Mouse (Mus musculus) embryonic facial prominence, embryonic 15.5 days (tissue): ENCODE results near the gene Gm20388. TPM values are rescaled to one million over a fixed set of nuclear protein-coding genes. Genes with fewer than 3 reads are reported as not detected.
A peak's percentile ranks its signal among the peaks of the same experiment; 100 is the strongest.
"Not testable (repeated sequence)": the region's sequence is repeated elsewhere in the genome, so short reads cannot be mapped to it uniquely, and the experiment has no call there.

Experiments used
- ATAC-seq: fragments of 200-750 bp; cut with Nextera tagmentation; 2 replicates; pipeline ENCODE4 v1.8.0; 2017; ENCODE audit warnings: low read depth, moderate TSS enrichment; ENCODE audit not compliant: insufficient number of reproducible peaks, low FRiP score, low TSS enrichment
- H3K27ac ChIP-seq: fragments of 300-500 bp; sonication (generic); replicated peaks from 2 replicates; pipeline ENCODE4 v1.5.1; 2015; ENCODE audit warnings: mild to moderate bottlenecking, inconsistent platforms
- H3K27me3 ChIP-seq: fragments of 300-500 bp; sonication (generic); 2 replicates; pipeline ENCODE4 v1.6.1; 2015; ENCODE audit warnings: inconsistent platforms
- H3K36me3 ChIP-seq: fragments of 300-500 bp; sonication (generic); 2 replicates; pipeline ENCODE4 v1.6.1; 2015; ENCODE audit warnings: mild to moderate bottlenecking, inconsistent platforms
- H3K4me1 ChIP-seq: fragments of 300-500 bp; sonication (generic); 2 replicates; pipeline ENCODE4 v1.6.1; 2015; ENCODE audit warnings: inconsistent platforms
- H3K4me2 ChIP-seq: fragments of 300-500 bp; sonication (generic); replicated peaks from 2 replicates; pipeline ENCODE4 v1.6.1; 2015; ENCODE audit warnings: mild to moderate bottlenecking, inconsistent platforms
- H3K4me3 ChIP-seq: fragments of 300-500 bp; sonication (generic); replicated peaks from 2 replicates; pipeline ENCODE4 v1.5.1; 2015; ENCODE audit warnings: mild to moderate bottlenecking, inconsistent platforms
- H3K9ac ChIP-seq: fragments of 300-500 bp; sonication (generic); 2 replicates; pipeline ENCODE4 v1.6.1; 2015; ENCODE audit warnings: inconsistent platforms
- H3K9me3 ChIP-seq: fragments of 300-500 bp; sonication (generic); replicated peaks from 2 replicates; pipeline ENCODE4 v1.6.1; 2016; ENCODE audit warnings: inconsistent platforms
- WGBS: fragments of 180-500 bp; shearing (Covaris S2); methylation state at CpG from one replicate; pipeline ENCODE4 v1.1.7; 2015; 5-methylcytosine and 5-hydroxymethylcytosine counted together
- polyA plus RNA-seq: library from polyadenylated mRNA; unstranded; fragments of >200 nt; fragmentation: Nextera tagmentation; extraction: Ambion mirVana; gene quantifications from 2 replicates; pipeline ENCODE4 v1.2.1, GENCODE M21; 2015

The Gm20388 gene
- polyA plus RNA-seq, 1 experiment from 2014 or later: 8.0 TPM

- no peaks in the 10 kb centered on the region for H3K36me3 ChIP-seq
- H3K27ac ChIP-seq: no peak overlapping the region
- peaks cover 26% of the 10 kb centered on the region for H3K4me1 ChIP-seq
- H3K27me3 ChIP-seq: no peaks in the 10 kb centered on the region
- H3K9ac ChIP-seq: no peak overlapping the region
- H3K4me2 ChIP-seq: no peak overlapping the region
- no peaks in the 10 kb centered on the region for H3K9me3 ChIP-seq
- H3K4me3 ChIP-seq: no peak overlapping the region
- ATAC-seq: no peak
- 61% methylated on average over 7 of the region's 7 CpGs for WGBS
Observed at GRCm38 (mm10) chr8:124169749-124170148, 4259.1 kb downstream of the Gm20388 start.

GRCm38 (mm10) chr8:124170671-124171070 lies 4260.0 kb downstream of the Gm20388 start:
- ATAC-seq: no peak
- H3K4me2 ChIP-seq: no peak overlapping the region
- no peak overlapping the region for H3K9ac ChIP-seq
- H3K4me1 ChIP-seq: peaks cover 26% of the 10 kb centered on the region
- H3K36me3 ChIP-seq: no peaks in the 10 kb centered on the region
- H3K4me3 ChIP-seq: no peak overlapping the region
- H3K27ac ChIP-seq: no peak overlapping the region
- H3K9me3 ChIP-seq: no peaks in the 10 kb centered on the region
- 76% methylated on average over 7 of the region's 7 CpGs for WGBS
- H3K27me3 ChIP-seq: no peaks in the 10 kb centered on the region

GRCm38 (mm10) chr8:124171557-124172528 lies 4261.2 kb downstream of the Gm20388 start:
- Histone ChIP-seq H3K27me3 (no peaks in the 10 kb centered on the region), H3K4me1 (peaks cover 26% of the 10 kb centered on the region), H3K9ac (no peak overlapping the region), H3K9me3 (no peaks in the 10 kb centered on the region), H3K27ac (peak overlapping the region; percentile 44), H3K36me3 (no peaks in the 10 kb centered on the region), H3K4me2 (0 out of 2 replicates have a peak overlapping the region, but pooled peaks have one; percentile 10), H3K4me3 (no peak overlapping the region)
- WGBS: 39% methylated on average over 17 of the region's 17 CpGs
- 0 out of 2 replicates have a peak, but pooled peaks have one; percentile 53 for ATAC-seq

GRCm38 (mm10) chr8:124173688-124174087 lies 4263.0 kb downstream of the Gm20388 start:
- H3K27ac ChIP-seq: no peak overlapping the region
- WGBS: 67% methylated on average over 4 of the region's 4 CpGs
- no peak for ATAC-seq

GRCm38 (mm10) chr8:124176133-124176532 lies 4265.5 kb downstream of the Gm20388 start:
- no peak overlapping the region for H3K9ac ChIP-seq
- no peaks in the 10 kb centered on the region for H3K36me3 ChIP-seq
- no peak overlapping the region for H3K4me3 ChIP-seq
- H3K27me3 ChIP-seq: no peaks in the 10 kb centered on the region
- 63% methylated on average over 6 of the region's 6 CpGs for WGBS
- peaks cover 26% of the 10 kb centered on the region for H3K4me1 ChIP-seq
- no peak overlapping the region for H3K27ac ChIP-seq
- no peaks in the 10 kb centered on the region for H3K9me3 ChIP-seq
- no peak overlapping the region for H3K4me2 ChIP-seq
- no peak for ATAC-seq

More at GRCm38 (mm10) chr8:124173688-124174087, 4263.0 kb downstream of the Gm20388 start:
- Histone ChIP-seq H3K27me3 (no peaks in the 10 kb centered on the region), H3K9ac (no peak overlapping the region), H3K4me1 (peaks cover 26% of the 10 kb centered on the region), H3K36me3 (no peaks in the 10 kb centered on the region), H3K4me2 (no peak overlapping the region), H3K4me3 (no peak overlapping the region), H3K9me3 (no peaks in the 10 kb centered on the region)

GRCm38 (mm10) chr8:124177092-124177491 lies 4266.5 kb downstream of the Gm20388 start:
- not testable (repeated sequence) for H3K4me2 ChIP-seq, H3K9me3 ChIP-seq, H3K27me3 ChIP-seq, H3K4me3 ChIP-seq, H3K36me3 ChIP-seq, H3K27ac ChIP-seq, H3K9ac ChIP-seq, ATAC-seq
- peaks cover 22% of the 10 kb centered on the region for H3K4me1 ChIP-seq
- 76% methylated on average over 1 of the region's 1 CpGs for WGBS

GRCm38 (mm10) chr8:124180681-124181445 lies 4270.2 kb downstream of the Gm20388 start:
- Histone ChIP-seq H3K4me1 (peaks cover 19% of the 10 kb centered on the region; the same call in 1 of the 2 replicates), H3K9me3 (no peaks in the 10 kb centered on the region), H3K27ac (no peak overlapping the region), H3K4me3 (no peak overlapping the region), H3K36me3 (no peaks in the 10 kb centered on the region), H3K9ac (no peak overlapping the region), H3K4me2 (no peak overlapping the region), H3K27me3 (no peaks in the 10 kb centered on the region)
- 47% methylated on average over 5 of the region's 5 CpGs for WGBS
- ATAC-seq: no peak

GRCm38 (mm10) chr8:124181751-124182150 lies 4271.1 kb downstream of the Gm20388 start:
- ATAC-seq: no peak

GRCm38 (mm10) chr8:124182224-124182623 lies 4271.6 kb downstream of the Gm20388 start:
- WGBS: 52% methylated on average over 13 of the region's 13 CpGs
- H3K36me3 ChIP-seq: no peaks in the 10 kb centered on the region
- no peak overlapping the region for H3K4me3 ChIP-seq
- H3K9me3 ChIP-seq: no peaks in the 10 kb centered on the region
- ATAC-seq: no peak
- no peak overlapping the region for H3K9ac ChIP-seq
- H3K27me3 ChIP-seq: no peaks in the 10 kb centered on the region
- H3K4me2 ChIP-seq: no peak overlapping the region
- peaks cover 19% of the 10 kb centered on the region; the same call in 1 of the 2 replicates for H3K4me1 ChIP-seq
- no peak overlapping the region for H3K27ac ChIP-seq

More at GRCm38 (mm10) chr8:124181751-124182150, 4271.1 kb downstream of the Gm20388 start:
- Histone ChIP-seq H3K36me3 (no peaks in the 10 kb centered on the region), H3K9ac (no peak overlapping the region), H3K27ac (no peak overlapping the region), H3K27me3 (no peaks in the 10 kb centered on the region), H3K4me3 (no peak overlapping the region), H3K9me3 (no peaks in the 10 kb centered on the region), H3K4me2 (no peak overlapping the region), H3K4me1 (peaks cover 19% of the 10 kb centered on the region; the same call in 1 of the 2 replicates)
- WGBS: 73% methylated on average over 5 of the region's 5 CpGs

GRCm38 (mm10) chr8:124184078-124184477 lies 4273.4 kb downstream of the Gm20388 start:
- 48% methylated on average over 3 of the region's 3 CpGs for WGBS
- Histone ChIP-seq H3K4me3 (no peak overlapping the region), H3K4me1 (peaks cover 19% of the 10 kb centered on the region; the same call in 1 of the 2 replicates), H3K9me3 (no peaks in the 10 kb centered on the region), H3K9ac (no peak overlapping the region), H3K4me2 (no peak overlapping the region), H3K27me3 (no peaks in the 10 kb centered on the region), H3K27ac (no peak overlapping the region), H3K36me3 (no peaks in the 10 kb centered on the region)
- peak; percentile 58; the same call in 1 of the 2 replicates for ATAC-seq

- H3K4me1 ChIP-seq: peaks cover 22% of the 10 kb centered on the region; the same call in 1 of the 2 replicates
- H3K27me3 ChIP-seq: no peaks in the 10 kb centered on the region
- H3K27ac ChIP-seq: no peak overlapping the region
- no peak overlapping the region for H3K9ac ChIP-seq
- H3K4me2 ChIP-seq: no peak overlapping the region
- ATAC-seq: no peak
- H3K36me3 ChIP-seq: no peaks in the 10 kb centered on the region
- H3K9me3 ChIP-seq: no peaks in the 10 kb centered on the region
- 70% methylated on average over 2 of the region's 2 CpGs for WGBS
- H3K4me3 ChIP-seq: no peak overlapping the region
Observed at GRCm38 (mm10) chr8:124184507-124184906, 4273.9 kb downstream of the Gm20388 start.
